Mouse (Mus musculus) B cell, adult 2 months (primary cell): Measurements from ENCODE around the gene Pip4k2c.
A peak's percentile ranks its signal among the peaks of the same experiment; 100 is the strongest.
"Not testable (repeated sequence)": the region's sequence is repeated elsewhere in the genome, so short reads cannot be mapped to it uniquely, and the experiment has no call there.

Experiments
- DNase-seq, 2 experiments: peaks; one replicate each; pipeline ENCODE4 v3.0.0; 2022

Pip4k2c gene

DNA sequence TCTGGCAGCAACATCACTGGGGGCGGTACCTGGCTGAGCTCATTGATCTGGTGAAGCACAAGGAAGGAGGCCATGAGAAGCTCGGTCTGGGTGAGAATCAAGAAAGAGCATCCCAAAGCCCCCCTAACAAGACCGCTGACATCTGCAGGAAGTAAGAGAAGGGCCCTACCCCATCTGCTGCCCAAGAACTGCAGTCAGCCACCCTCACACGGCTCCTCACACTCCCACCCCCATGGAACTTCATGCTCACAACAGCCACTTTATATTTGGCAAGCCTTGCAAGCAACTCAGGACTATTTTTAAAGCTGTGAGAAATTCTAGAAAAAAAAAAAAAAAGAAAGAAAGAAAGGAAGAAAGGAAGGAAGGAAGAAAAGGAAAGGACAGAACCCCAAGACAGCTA, 2.5 kb downstream of the Pip4k2c start:
- DNase-seq = no peak

DNA sequence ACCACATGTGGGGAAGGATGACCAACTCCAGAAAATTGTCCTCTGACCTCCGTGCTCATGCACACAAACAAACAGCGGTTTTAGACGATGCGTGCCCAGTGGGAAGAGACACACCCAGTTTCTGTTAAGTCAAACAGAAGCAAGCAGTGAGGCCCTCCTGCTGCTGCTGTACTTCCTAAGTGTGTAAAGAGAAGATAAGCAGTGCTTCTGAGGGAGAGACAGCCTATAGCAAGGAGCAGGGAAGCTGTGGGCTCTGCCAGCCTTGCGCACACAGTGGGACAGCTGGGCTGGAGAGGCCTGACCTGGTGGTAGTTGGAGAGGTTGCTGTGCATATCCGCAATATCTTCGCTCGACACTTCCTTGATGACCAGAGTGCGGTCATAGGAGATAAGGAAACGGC, 6.0 kb downstream of the Pip4k2c start:
- DNase-seq = no peak

DNA sequence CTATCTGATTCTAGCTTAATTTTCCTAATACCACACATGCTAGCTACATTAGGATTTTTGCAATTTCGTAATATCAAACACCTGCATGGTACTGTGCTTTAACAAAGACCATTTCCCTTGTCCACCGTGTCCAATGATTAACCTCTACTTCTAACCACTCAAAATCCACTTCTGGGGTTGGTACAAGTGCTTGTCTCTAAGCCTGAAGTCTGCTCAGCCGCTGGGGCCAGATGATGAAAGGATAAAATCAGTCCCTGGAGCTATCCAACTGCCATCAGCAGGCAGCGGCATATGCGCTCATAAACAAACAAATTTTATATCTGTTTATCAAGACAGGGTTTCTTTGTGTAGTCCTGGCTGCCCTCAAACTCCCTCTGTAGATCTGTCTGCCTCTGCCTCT, 6.8 kb downstream of the Pip4k2c start:
- DNase-seq = no peak

DNA sequence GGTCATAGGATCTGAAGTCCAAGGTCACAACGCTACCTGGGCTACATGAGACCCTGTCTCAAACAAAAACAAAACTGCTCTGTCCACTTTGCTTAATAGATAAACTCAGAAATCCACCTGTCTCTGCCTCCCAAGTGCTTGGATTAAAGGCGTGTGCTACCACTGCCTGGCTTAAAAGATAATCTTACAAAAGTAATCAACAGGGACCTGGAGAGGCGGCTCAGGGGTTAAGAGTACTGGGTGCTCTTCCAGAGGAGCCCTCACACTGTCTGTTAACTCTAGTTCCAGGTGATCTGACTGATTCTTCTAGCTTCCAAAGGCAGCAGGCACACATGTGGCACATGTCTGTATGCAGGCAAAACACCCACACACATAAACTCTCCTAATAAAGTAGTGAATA, 8.3 kb downstream of the Pip4k2c start:
- DNase-seq = no peak

DNA sequence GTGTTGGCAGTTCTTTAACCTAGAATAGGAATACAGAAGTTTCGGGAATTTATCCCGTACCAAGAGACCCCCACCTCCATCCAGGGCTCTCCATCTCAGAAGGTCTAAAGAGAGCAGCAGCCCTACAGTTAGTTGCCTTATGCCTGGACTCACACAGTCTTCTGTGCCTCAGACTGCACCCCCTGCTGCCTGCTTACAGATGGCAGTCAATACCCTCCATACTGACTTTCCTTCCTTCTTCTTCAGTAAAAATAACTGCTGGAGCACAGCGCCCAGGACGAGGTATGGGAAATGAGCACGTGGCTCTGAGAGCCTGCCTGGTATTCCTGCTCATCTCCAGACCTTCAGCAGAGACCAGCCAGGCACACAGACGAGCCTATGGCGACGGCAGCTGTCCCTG, 11.1 kb downstream of the Pip4k2c start:
- no peak for DNase-seq

DNA sequence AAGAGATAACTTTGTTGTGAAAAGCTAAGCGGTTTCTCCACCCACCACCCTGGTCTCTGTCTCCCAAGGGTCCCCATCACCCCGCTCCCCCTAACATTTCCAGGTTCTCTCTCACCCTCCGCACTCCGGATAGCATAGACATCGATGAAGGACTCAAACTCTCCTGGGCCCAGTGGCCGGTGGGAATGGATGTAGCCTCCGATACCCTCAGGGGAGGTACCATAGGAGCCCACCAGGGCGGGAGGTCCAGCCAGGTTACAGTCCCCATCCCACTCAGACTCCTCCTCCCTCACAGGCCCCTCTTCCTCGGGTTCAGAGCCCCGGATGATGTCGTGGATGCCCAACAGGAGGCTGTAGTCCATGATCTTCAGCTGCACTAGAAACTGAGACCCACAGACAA, 11.9 kb downstream of the Pip4k2c start:
- no peak for DNase-seq

DNA sequence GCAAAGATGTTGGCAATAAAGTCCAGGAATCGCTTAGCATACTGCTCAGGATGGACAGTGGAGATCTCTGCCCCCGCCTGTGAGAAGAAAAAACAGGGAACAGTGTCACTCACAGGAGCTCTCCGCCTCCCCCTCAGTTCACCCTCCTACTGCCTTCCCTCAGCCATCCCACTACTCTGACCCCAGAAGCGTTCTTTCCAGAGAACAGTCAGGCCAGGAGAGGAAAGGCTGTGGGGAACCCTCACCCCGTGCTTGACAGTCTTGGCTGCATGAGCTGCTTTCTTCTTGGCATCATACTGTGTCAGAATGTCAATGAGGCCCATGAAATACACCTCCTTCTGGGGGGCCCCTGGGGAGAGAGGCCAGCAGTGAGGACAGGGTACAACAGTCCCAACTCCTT, 12.3 kb downstream of the Pip4k2c start:
- DNase-seq = no peak

DNA sequence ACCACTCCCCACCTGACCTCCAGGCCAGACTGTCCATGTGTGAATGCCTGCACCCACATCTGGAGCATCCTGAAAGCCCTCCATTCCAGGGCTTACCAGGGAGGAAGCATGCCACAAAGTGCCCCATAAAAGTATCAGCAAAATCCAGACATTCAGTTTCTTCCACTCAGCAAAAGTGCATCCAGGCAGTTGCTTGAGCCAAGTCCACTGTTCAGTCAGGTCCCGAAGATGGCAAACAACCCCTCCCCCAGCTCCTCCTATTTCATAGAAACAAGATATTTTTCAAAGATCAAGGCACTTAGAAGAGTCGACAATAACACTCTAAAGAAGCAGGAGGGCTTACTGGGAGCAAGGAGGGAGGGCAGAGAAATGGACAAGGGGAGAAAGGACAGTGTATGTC, 12.9 kb downstream of the Pip4k2c start:
- no peak for DNase-seq

DNA sequence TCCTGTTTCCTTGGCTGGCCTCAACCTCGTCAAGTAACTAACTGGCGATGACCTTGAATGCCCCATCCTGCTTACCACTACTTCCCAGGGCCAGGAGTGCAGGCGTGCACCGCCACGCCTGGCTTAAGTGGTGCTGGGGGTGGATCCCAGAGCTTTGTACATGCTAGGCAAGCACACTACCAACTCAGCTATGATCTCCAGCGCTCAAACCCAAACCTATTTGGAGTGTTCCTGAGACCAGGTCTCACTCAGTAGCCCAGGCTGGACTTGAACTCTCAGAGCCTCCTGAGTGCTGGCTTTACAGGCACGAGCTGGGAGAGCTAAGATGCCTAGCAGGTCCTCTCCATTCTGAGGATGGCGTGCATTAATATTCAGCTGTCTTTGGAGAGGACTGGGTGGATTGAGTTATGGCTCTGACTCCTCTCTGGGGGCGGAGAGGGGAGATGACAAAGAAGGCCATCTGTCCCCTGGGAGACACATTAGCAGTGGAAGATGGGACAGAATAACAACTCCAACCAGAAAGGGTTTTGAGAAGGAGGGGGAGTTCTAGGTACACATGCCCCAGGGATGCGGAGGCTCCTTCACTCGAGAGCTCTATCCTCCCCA, 13.8 kb downstream of the Pip4k2c start:
- DNase-seq = no peak

DNA sequence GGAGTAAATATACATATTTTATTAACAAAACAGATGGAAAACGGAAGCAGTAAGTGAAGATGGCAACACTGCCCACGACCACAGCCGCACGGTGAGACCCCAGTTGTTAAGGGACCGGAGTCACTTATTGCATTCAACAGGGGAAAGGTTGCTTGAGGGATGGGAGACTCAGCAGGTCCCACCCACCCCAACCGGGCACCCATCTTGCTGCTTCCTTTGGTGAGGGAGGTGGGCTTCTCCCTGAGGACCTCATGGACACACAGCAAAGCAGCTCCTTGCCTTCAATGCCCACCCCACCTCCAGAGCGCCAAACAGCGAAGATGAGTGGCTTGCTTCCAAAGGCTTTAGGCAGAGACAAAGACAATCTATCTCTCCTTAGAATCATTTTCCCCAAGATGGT, 14.3 kb downstream of the Pip4k2c start:
- no peak for DNase-seq

DNA sequence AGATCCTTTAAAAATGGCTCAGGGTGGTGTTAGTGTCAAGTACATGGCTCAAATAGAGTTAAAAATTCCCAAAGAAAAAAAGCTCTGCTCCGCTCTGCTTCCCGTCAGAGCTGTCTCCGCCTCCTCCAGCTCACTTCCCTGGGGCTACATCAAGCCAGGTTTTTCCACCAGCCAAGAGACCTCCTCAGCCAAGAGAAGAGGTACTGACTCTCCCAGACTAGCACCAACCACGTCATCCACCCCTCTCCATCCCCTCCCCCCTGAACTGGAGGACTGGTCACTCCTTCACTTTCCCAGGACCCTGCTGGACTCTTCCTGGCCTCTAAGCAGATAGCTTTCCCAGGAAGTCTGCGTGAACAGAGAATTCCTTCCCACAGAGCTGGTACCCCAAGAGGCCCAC, 15.0 kb downstream of the Pip4k2c start:
- no peak for DNase-seq

DNA sequence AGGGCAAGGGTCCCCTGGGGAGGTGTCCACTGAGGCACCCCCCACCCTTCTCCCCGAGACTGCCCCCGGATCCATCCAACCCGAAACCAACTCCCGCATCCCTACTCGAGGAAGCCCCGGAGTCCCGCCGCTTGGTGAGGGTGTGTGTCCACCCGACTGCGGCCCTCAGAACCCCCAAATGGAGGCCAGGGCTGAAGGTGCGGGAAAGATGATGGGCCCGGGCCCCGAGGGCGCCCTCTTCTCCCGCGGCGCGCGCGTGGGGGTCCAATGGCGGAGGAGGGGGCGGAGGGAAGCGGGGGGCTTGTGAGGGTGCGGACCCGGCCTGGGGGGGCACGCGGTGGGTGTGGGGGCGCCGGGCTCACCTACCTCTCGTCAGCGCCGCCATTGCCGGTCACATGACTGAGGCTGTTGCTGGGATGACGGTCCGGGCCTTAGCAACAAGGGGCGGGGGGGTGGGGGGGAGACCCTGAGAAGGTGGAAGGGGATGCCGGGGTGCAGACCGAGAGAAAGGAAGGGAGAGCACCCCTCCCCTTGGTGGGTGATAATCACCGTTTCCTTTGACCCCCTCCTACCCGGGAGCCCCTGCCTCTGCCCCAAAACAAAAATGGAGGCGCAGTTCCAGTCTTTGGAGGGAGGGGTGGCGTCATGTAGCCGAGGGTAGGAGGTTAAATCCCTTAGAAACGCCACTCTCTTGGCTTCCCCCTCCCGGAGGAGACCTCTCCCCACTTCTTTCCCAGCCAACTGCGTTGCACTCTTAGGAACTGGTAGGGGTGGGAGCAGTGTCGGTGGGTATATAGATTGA, 15.9 kb downstream of the Pip4k2c start, which contains the start of gene Dtx3:
TSS of gene Dtx3 (minus strand) at position 401 of the 802 bp plus-strand sequence.
- peak; percentile 45 to 50 for DNase-seq

DNA sequence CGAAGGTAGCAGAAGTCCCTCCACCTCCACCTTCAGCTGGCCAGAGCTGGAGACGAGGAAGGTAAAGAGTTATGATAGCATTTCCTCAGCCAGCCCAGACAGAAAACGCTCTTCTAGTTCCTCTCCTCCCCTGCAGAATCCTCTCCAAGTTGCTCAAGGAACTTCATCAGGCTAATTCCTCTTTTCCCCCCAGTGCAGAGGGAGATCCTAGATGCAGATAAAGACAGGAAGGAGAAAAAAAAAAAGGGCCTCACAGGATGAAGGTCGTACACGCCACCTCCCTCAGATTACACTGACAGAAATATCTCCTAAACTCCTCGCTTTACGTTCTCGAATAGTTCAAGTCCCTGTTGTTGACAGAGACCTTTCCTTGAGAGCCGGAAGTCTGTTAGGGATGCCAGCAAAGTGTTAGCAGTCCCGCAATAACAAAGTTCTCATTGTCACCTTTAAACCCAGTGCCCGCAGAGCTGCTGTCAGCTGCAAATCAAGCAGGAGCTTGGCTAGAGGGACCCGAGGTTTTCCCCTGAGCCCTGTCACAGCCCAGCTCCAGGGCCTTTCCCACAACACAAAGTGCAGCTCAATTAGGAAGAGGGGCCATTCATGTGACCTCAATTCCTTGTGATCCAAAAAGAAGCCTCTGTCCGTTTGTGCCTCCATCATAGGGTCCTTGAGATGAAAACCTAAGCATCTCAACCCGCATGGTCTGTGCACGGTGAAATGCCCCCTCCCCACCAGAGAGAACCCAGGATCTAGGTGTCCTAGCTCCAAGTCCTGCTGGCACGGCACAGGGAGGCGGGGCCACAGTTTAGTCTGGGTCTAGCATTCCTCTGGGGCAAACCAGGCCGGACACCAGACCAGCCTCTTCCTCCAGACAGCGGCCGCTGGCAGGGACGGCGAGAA, 16.7 kb downstream of the Pip4k2c start:
- DNase-seq = peak in 1 of 2 experiments; percentile 26

DNA sequence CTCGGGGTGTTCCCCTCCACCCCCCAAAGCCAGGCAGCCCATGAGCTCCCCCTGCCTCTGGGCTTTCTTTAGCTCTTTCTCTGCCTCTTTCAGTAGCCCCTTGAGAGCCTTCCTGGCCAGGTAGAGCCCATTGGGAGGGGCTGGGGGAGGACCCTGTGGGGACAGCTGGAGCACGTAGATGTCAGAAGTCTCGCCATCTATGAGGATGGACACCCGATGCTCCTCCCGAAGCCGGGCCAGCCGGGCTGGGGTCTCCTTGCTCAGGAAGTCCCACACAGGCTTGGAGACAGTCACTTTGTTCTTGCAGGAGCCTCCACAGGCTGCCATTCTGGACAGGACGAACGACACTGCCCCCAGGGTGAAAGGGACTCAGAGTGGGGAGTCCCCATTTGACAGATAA, 18.4 kb downstream of the Pip4k2c start:
- peak in 1 of 2 experiments; percentile 3 for DNase-seq

DNA sequence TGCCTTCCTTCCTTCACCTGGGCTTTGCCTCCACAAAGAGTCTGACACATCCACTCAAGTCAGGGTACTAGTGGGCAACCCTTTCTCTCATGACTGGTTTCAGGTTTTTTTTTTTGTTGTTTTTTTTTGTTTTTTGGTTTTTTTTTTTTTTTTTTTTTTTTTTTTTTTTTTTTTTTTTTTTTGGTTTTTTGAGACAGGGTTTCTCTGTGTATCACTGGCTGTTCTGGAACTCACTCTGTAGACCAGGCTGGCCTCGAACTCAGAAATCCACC, 19.4 kb downstream of the Pip4k2c start:
- not testable (repeated sequence) for DNase-seq

DNA sequence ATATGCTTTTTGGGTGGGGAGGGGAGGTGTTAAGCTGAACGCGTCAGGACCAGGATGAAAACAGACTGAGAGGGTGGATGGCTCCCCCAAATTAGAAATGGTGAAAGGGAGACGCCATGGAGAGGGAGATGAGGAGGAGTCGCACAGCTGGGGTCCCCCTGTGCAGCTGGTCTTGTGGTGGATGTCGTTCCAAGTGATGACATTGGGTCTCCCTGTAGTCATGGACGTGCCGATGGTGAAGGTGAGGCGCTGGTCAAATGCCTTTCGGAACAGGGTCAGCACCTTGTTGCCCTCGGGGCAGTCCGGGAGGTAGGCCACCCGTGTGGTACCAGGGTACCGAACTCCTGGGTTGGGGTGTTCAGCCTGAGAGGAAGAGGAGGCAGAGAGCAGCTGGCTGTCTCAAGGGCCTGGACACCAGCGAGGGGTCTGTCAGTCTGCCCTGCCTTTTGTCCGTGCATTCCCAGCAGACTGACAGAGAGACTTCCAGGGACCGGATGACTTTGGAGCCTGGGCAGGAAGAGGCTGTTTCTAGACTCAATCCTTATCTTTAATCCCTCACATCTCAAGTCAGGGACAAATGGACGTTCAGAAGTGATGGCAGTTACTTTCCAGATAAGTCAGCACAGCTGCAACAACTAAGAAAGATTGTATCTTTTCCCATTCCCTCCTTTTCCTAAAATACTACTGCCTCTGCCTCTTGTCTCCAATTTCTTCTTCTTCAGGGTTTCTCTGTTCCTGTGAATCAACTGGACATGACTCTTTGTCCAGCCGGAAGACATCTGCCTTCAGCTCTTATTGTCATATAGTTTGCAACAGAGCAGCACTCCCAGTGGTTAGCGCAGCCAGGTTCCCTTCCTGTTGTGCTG, 20.0 kb downstream of the Pip4k2c start:
- no peak for DNase-seq

DNA sequence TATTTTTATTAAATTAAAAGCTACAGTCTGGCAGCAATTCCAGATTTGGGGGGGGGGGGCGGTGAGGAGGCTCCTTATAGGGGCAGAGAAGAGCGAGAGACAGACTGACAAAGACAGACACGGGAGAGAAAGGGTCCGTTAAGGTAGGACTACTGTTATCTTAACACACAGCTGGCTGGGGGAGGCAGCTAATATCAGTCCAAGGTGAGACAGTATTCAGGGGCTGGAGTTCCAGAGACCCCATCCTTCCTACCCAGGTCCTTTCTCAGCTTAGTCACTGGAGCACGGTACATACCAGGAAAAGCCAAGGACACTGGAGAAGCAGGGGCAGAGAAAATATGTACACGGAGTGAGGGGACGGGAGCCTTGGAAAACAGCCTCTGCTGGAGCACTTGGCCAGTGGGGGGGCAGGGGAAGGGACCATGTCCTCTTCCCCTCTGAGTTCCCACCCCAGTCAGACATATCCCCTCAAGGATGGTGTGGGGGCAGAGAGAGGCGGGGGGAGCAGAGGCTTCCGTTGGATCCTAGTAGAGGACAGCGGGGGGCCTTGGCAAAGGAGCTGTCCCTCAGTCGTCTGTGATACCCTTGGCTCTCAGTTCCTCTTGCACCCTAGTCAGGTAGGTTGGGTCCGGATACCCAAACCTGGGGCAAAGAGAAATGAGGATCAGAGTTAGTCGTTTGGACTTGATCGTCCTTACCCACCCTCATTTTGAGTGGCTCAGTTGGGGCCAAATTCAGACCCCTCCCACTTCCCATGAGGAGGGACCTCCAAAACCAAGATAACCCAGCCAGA, 20.8 kb downstream of the Pip4k2c start:
- no peak for DNase-seq

DNA sequence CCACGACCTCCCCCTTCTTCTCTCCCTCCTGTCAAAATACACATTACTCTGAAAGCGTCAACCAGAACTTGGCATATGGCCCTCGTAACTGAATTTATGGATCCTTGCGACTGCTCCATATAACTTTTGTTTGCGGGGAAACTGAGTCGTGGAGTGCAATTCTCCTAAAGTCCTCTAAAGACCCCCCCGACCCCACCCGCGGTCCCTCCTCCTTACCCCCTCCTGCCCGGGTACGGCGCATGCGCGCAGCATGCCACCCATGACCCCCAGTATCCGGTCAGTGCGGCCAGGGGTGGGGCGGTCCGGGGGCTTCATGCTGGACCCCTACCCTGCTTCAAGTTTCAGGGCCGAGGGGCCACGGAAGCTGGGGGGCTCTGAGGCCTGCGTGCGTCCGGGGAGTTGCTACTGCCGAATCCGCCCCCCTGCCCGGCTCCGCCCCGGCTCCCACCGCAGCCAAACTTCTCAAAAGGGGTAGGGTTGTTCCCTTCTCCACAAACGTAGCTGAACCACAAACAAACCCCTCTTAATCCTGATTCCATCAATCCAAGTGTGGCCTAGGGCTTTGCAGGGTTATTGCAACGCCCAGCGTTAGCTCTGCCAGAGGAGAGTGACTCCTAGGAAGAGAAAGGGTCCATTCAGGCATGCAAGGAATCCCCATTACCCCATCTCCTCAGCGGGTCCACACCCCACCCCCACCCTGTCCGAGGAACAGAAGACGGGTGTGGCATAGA, 21.6 kb downstream of the Pip4k2c start, which contains the start of gene Arhgef25:
TSS of gene Arhgef25 (minus strand) at position 433 of the 731 bp plus-strand sequence.
- DNase-seq = peak; percentile 5 to 19

DNA sequence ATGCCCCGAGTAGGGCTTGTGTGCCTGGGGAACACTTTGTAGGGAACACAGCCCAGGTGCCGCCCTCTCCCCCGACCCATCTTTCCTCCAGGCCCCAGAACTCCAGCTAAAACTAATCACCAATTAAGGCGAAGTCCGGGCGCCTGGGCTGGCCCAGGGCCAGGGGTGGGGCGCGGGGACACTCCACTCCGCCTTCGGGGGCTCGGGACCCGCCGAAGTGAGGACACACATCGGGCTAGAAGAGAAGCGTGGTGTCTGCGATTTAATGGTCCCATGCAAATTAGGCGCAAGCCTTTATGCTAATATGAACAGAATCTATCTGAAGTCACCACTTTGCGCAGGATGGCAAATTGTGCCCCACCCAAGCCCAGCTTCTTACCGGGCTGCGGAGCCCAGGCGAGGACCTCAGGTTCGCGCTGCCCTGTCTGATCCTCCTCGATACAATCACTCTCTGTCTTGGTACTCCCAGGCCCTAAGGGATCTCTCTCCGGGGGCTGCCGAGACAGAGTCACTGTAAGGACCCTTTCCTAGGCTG, 22.2 kb downstream of the Pip4k2c start:
- DNase-seq = peak; percentile 53 to 59

DNA sequence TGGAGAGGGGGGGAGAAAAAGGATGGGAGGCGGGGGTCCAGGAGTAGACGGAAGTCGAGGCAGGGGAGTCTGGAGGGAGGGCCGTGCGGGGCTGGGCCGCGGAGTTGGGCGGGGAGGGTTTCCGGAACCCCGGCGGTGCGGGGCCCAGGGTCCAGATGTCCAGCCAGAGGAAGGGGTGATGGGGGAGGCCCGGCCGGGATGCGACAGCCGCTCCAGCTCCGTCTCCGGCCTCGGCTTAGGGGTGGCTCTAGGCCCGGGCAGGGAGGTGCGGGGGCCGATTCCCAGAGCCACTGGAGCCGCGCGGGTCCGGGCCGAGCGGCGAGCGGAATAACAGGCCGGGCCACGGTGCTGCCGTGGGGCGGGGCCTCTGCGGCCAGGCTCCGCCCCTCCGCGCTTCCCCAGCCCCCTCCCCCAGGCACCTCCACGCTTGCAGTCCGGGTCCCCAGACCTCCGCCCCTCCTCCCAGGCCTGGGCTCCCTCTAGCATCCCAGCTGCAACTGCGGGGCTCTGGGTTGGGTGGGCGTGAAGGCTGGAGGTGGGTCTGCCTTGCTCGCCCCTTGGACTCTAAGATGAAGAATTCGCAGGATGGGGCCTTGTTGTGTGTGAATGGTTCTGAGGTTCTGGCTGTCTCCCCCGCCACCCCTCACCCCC, 22.8 kb downstream of the Pip4k2c start:
- peak; percentile 10 to 38 for DNase-seq
